9 mouse cellular contexts compared by ENCODE assay signal in the genomic region with DNA sequence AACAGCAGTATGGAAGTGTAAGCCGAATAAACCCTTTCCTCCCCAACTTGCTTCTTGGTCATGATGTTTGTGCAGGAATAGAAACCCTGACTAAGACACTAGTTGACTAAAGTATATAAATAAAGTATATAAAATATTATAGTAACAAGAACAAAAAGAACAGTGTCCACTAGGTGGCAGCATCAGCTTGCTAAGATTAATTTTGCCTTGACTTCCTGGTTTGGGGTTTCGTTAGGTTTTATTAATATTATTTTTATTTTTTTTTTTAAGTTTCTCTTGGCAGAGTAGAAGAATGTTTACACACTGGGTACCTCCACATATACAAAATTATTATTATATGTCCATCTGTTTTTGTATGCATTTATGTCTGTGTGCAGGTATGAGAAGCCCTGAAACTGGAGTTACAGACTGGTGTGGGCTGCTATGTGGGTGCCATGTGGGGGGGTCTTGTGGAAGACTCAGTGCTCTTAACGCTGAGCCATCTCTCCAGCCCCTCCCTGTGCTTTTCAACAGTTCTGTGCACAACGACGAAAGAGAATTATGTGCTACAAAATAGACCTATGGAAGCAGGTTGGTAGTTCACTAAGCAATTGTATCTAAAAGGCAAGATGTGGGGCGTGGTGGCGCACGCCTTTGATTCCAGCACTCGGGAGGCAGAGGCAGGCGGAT. TPM values are rescaled to one million over a fixed set of nuclear protein-coding genes. Genes with fewer than 3 reads are reported as not detected.
A peak's percentile ranks its signal among the peaks of the same experiment; 100 is the strongest.
DNase-seq lines count a peak whose midpoint lies in the region; ATAC-seq and TF ChIP-seq lines count a peak whose summit lies in the region.
"Had no signal": no experiment of that assay in that cellular context is flagged by ENCODE, and none has a peak within 500 bp of the region (broad histone marks: within the 10 kb centered on the region; RNA-seq: fewer than 3 reads in every experiment).

No protein-coding gene starts in this region.

- peak overlapping the region; percentile 18; the same call in 1 of the 2 replicates for H3K4me3 ChIP-seq in ES-Bruce4 (ENCODE audit: low read depth, low read length)
- peak overlapping the region; percentile 25; the same call in 1 of the 2 replicates for H3K4me3 ChIP-seq in spleen, adult 2 months (ENCODE audit: extremely low read depth, insufficient read depth, insufficient read length)

- whole genome bisulfite sequencing in spleen, adult 2 months: 18% methylated on average over 10 of the region's 10 CpGs

- no peak overlapping the region for H3K9ac ChIP-seq in ES-Bruce4 (ENCODE audit: low read depth, poor library complexity, severe bottlenecking)

- no peaks in the 10 kb centered on the region for H3K9me3 ChIP-seq in ES-Bruce4 (replicated peaks; ENCODE audit: control insufficient read depth, insufficient read depth, low read length, poor library complexity, severe bottlenecking)

- TF ChIP-seq EP300 in ES-Bruce4 (IDR thresholded peaks at IDR 0.05; ENCODE audit: insufficient read depth, low read depth, low read length): no peak

- intact Hi-C loops in heart, postnatal 14 days (cut with DNase I): loop anchor here (1.0 kb wide), 2 partner anchors 91 to 95 kb away; no protein-coding TSS in a partner anchor

- no peak for TF ChIP-seq CTCF in ES-Bruce4 (IDR thresholded peaks at IDR 0.05; ENCODE audit: low read depth, low read length)
- 0 out of 2 replicates have a peak, but pooled peaks have one; percentile 16 for TF ChIP-seq CTCF in spleen, adult 2 months (IDR thresholded peaks at IDR 0.05; ENCODE audit: extremely low read depth, insufficient read depth, insufficient read length, insufficient replicate concordance)

- H3K27me3 ChIP-seq in ES-Bruce4 (ENCODE audit: control insufficient read depth, insufficient read depth, low read length, poor library complexity, severe bottlenecking): no peaks in the 10 kb centered on the region
- no peaks in the 10 kb centered on the region for H3K27me3 ChIP-seq in spleen, adult 2 months (ENCODE audit: control insufficient read depth, insufficient read depth, low read length)

- no peak overlapping the region for H3K27ac ChIP-seq in ES-Bruce4 (ENCODE audit: insufficient read depth, low read length)
- no peak overlapping the region for H3K27ac ChIP-seq in spleen, adult 2 months (ENCODE audit: insufficient read depth, low read length)

- H3K36me3 ChIP-seq in ES-Bruce4 (ENCODE audit: control insufficient read depth, insufficient read depth, low read length, poor library complexity, severe bottlenecking): no peaks in the 10 kb centered on the region
- no peaks in the 10 kb centered on the region for H3K36me3 ChIP-seq in spleen, adult 2 months (ENCODE audit: control insufficient read depth, insufficient read depth, low read length)

- no peaks in the 10 kb centered on the region for H3K4me1 ChIP-seq in ES-Bruce4 (ENCODE audit: control insufficient read depth, insufficient read depth, low read length)
- H3K4me1 ChIP-seq in spleen, adult 2 months (ENCODE audit: control insufficient read depth, insufficient read depth, insufficient read length): peaks cover 6% of the 10 kb centered on the region; the same call in 1 of the 2 replicates

- DNase-seq in cerebellum, adult 11 months: peak; percentile 21
- no peak for DNase-seq in cerebellum, adult 11-12 months
- DNase-seq in cerebellum, postnatal 25 days: peak; percentile 18 to 65
- peak; percentile 27 to 71 for DNase-seq in heart, postnatal 14 days
- peak; percentile 64 to 67 for DNase-seq in layer of hippocampus, postnatal 10 days (ENCODE audit: low spot score in 2 of 2)
- DNase-seq in spleen, adult 2 months (ENCODE audit: low read depth in 1 of 2, low spot score in 2 of 2): peak; percentile 54 to 60

- peak; percentile 18; the same call in 1 of the 2 replicates for ATAC-seq in megakaryocyte, adult 5-6 weeks (ENCODE audit: poor library complexity, severe bottlenecking)

- TF ChIP-seq POLR2A in ES-Bruce4 (IDR thresholded peaks at IDR 0.05; ENCODE audit: insufficient read depth, low read length): no peak
- no peak for TF ChIP-seq POLR2A in spleen, adult 2 months (IDR thresholded peaks at IDR 0.05; ENCODE audit: low read depth, low read length)

RNA-seq across cellular contexts. Expression of gene Fcrlb, which starts 11.8 kb away (rescaled TPM):
- polyA plus RNA-seq in ES-Bruce4 (2011; ENCODE audit: insufficient read depth, insufficient read length, low read depth, missing spikeins): not detected in 2 replicates
- total RNA-seq in heart, postnatal 14 days (2021): not detected
- under 1 TPM; 0.51 to 0.66 TPM for total RNA-seq in layer of hippocampus, postnatal 10 days (2021)
- total RNA-seq in megakaryocyte, adult 5-6 weeks (2015): not detected in 2 replicates
- not detected in 2 replicates for total RNA-seq in megakaryocyte, adult 5-6 weeks (2017)
- polyA plus RNA-seq in spleen, adult 2 months (2012; rRNA removed): 1.5 and 2.5 TPM in 2 replicates

RNA-seq across cellular contexts. Expression of gene Dusp12, which starts 15.6 kb away (rescaled TPM):
- 43.1 and 45.9 TPM in 2 replicates for polyA plus RNA-seq in ES-Bruce4 (2011; ENCODE audit: insufficient read depth, insufficient read length, low read depth, missing spikeins)
- 1 to 10 TPM; 7.4 TPM for total RNA-seq in heart, postnatal 14 days (2021)
- total RNA-seq in layer of hippocampus, postnatal 10 days (2021): 10 to 100 TPM; 15.5 to 16.3 TPM
- total RNA-seq in megakaryocyte, adult 5-6 weeks (2015): 7.5 and 10.3 TPM in 2 replicates
- total RNA-seq in megakaryocyte, adult 5-6 weeks (2017): 5.2 and 5.4 TPM in 2 replicates
- 11.0 and 15.0 TPM in 2 replicates for polyA plus RNA-seq in spleen, adult 2 months (2012; rRNA removed)

RNA-seq across cellular contexts. Expression of gene Gm26620, which starts 16.1 kb away (rescaled TPM):
- not detected in 2 replicates for polyA plus RNA-seq in ES-Bruce4 (2011; ENCODE audit: insufficient read depth, insufficient read length, low read depth, missing spikeins)
- total RNA-seq in heart, postnatal 14 days (2021): under 1 TPM; 0.48 to 0.56 TPM
- total RNA-seq in layer of hippocampus, postnatal 10 days (2021): under 1 TPM; 0.62 to 0.87 TPM
- total RNA-seq in megakaryocyte, adult 5-6 weeks (2015): 1.2 TPM in 1 of 2 replicates, not detected in the other
- not detected in 2 replicates for total RNA-seq in megakaryocyte, adult 5-6 weeks (2017)
- 0.44 and 1.2 TPM in 2 replicates for polyA plus RNA-seq in spleen, adult 2 months (2012; rRNA removed)

RNA-seq across cellular contexts. Expression of gene Fcrla, which starts 26.4 kb away (rescaled TPM):
- not detected in 2 replicates for polyA plus RNA-seq in ES-Bruce4 (2011; ENCODE audit: insufficient read depth, insufficient read length, low read depth, missing spikeins)
- total RNA-seq in heart, postnatal 14 days (2021): under 1 TPM; 0.84 to 1.00 TPM
- not detected for total RNA-seq in layer of hippocampus, postnatal 10 days (2021)
- total RNA-seq in megakaryocyte, adult 5-6 weeks (2015): 1.3 and 3.2 TPM in 2 replicates
- total RNA-seq in megakaryocyte, adult 5-6 weeks (2017): 0.40 and 2.7 TPM in 2 replicates
- polyA plus RNA-seq in spleen, adult 2 months (2012; rRNA removed): 116 and 142 TPM in 2 replicates
- total RNA-seq: layer of hippocampus, postnatal 25 days had no signal

RNA-seq across cellular contexts. Expression of gene Atf6, which starts 33.4 kb away (rescaled TPM):
- 23.7 and 24.1 TPM in 2 replicates for polyA plus RNA-seq in ES-Bruce4 (2011; ENCODE audit: insufficient read depth, insufficient read length, low read depth, missing spikeins)
- 10 to 100 TPM; 52.5 to 56.3 TPM for total RNA-seq in heart, postnatal 14 days (2021)
- 10 to 100 TPM; 22.6 to 23.1 TPM for total RNA-seq in layer of hippocampus, postnatal 10 days (2021)
- 35.9 and 38.4 TPM in 2 replicates for total RNA-seq in megakaryocyte, adult 5-6 weeks (2015)
- 35.1 and 39.4 TPM in 2 replicates for total RNA-seq in megakaryocyte, adult 5-6 weeks (2017)
- polyA plus RNA-seq in spleen, adult 2 months (2012; rRNA removed): 9.6 and 10.2 TPM in 2 replicates
